Mouse (Mus musculus) adrenal gland (tissue): Measurements from ENCODE around the gene Rgs9bp.
"Not testable (repeated sequence)": the region's sequence is repeated elsewhere in the genome, so short reads cannot be mapped to it uniquely, and the experiment has no call there.

Source experiments
- intact Hi-C: fragments of 180-260 bp; cut with DNase I; formaldehyde crosslinking; loops from one replicate; pipeline ENCODE4 v1.15.1; 2025

Gene Rgs9bp

GRCm38 (mm10) chr7:35537562-35537961, 47.8 kb downstream of the Rgs9bp start, which contains the start of gene Tdrd12:
TSS of gene Tdrd12 (minus strand) at chr7:35537745.
- intact Hi-C loops: no loop called here

- intact Hi-C loops: no loop called here
Observed at GRCm38 (mm10) chr7:35535750-35536512, 49.5 kb downstream of the Rgs9bp start.

- intact Hi-C loops: not testable (repeated sequence)
Observed at GRCm38 (mm10) chr7:35530544-35530943, 54.8 kb downstream of the Rgs9bp start.

- intact Hi-C loops: no loop called here
Observed at GRCm38 (mm10) chr7:35530026-35530425, 55.4 kb downstream of the Rgs9bp start.
